Mouse (Mus musculus): ENCODE data around the gene Slc22a17.

DNA sequence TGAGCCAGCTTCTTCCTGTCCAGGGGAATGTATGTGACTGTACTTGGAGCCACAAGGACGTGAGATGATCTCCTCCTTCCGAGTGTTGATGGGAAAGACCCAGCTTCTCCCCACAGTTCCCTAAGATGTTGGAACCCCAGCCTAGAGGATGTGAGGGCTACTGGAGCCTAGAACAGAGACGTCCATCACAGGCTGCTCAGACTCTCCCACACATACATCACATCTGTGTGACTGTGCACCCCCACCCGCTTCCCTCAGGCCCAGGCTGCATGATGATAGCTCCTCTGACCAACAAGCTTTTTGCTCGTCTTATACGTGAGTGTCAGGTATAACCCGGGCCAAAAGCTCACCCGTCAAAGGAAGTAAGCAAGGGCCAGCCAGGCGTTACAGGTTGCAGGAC, 35.8 kb upstream of the Slc22a17 start:
- TF ChIP-seq TAL1 (IDR thresholded peaks at IDR 0.05; ENCODE audit: low read length) = no peak
- no peak for TF ChIP-seq GATA1 (IDR thresholded peaks at IDR 0.05; ENCODE audit: low read length)

All from erythroblast, embryonic 14.5 days (primary cell).